Mouse (Mus musculus) adrenal gland, postnatal 25 days (tissue): ENCODE measurements around the gene Magea3. TPM values are rescaled to one million over a fixed set of nuclear protein-coding genes. Genes with fewer than 3 reads are reported as not detected.
"Not testable (repeated sequence)": the region's sequence is repeated elsewhere in the genome, so short reads cannot be mapped to it uniquely, and the experiment has no call there.

ENCODE experiments used
- DNase-seq: peaks from one replicate; pipeline ENCODE4 v3.0.0; 2021; ENCODE audit warnings: mixed read lengths
- long read RNA-seq: library from polyadenylated mRNA; stranded (forward); transcript quantifications from one replicate; pipeline ENCODE4 v2.0.0, GENCODE M21; 2021
- total RNA-seq: library from RNA; stranded (reverse); gene quantifications from 2 replicates; pipeline ENCODE4 v1.2.3, GENCODE M21; 2021

Gene Magea3
- not detected in 2 replicates for total RNA-seq
- long read RNA-seq, result 0 reads

DNA sequence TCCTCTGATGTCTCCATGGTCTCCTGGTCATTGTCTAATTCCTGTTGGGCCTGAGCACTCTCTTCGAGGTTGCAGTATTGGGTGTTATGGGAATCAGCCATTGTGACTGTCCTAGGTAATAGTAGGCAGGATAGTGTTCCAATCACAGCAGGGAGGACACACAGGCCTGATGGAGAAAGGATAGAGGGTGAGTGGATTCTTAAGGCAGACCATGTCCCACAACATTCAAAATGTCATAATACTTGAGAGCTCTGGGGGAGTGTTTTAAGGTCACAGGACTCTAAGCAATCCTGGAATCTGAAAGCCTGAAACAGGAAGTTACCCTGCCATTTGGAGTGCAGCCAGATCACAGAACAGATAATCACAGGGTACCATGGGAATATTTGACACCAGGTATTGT lies at the start of gene Magea3:
Gene Magea3 (minus strand): TSS at position 101 of the 400 bp plus-strand sequence.
- DNase-seq, result not testable (repeated sequence)

DNA sequence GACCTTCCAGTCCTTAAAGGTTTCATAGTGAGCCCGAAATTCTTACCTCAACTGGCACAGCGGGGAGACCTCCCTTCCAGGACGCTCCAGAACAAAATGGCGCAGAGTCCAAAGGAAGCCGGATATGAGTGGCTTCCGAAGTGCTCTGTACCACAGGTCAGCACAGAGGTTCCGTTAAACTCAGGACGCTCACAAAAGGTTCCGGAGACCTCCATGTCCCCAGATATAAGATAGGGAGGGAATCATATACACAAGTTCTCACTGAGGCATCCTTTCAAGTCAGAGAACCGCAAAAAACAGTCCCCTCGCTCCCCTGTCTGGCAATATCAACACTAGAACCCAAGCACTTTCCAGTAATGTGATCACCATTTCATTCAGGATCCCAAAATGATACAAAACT lies 46.4 kb upstream of the Magea3 start, which contains the start of gene Magea8:
Gene Magea8 (minus strand): TSS at position 101 of the 400 bp plus-strand sequence.
- not testable (repeated sequence) for DNase-seq

DNA sequence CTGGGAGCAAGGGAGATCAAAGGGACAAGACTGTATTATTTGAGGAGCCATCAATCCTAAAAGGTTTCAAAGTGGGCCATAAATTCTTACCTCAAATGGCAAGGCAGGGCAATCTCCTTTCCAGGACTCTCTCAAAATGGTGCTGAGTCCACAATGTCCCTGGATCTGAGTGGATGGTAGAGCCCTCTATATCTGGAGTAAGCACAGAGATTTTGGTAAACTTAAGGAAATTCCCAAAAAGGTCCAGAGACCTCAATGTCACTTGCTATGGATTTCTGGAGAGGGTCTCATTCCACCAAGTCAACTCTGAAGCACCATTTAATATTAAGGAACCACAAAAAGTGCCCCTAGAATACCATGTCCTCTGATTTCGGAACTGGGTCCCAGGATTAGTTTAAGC lies 13.4 kb downstream of the Magea3 start, which contains the start of gene Magea6:
Gene Magea6 (minus strand): TSS at position 101 of the 400 bp plus-strand sequence.
- DNase-seq, result not testable (repeated sequence)

Other genes starting within 250 kb of the Magea3 start
- gene Cldn34b1, start 59.2 kb downstream of the Magea3 start, total RNA-seq, result not detected in 2 replicates
- gene Magea6, start 13.5 kb downstream of the Magea3 start, total RNA-seq, result not detected in 2 replicates
- not detected in 2 replicates for gene Magea8, start 46.3 kb upstream of the Magea3 start, total RNA-seq
- not detected in 2 replicates for gene Magea5, start 113.6 kb upstream of the Magea3 start, total RNA-seq
- gene Magea1, start 140.3 kb upstream of the Magea3 start, total RNA-seq, result not detected in 2 replicates
- not detected in 2 replicates for gene Magea2, start 144.2 kb upstream of the Magea3 start, total RNA-seq
- gene Cldn34b2, start 178.9 kb upstream of the Magea3 start, total RNA-seq, result not detected in 2 replicates